Mouse (Mus musculus) limb, embryonic 15.5 days (tissue): Measurements from ENCODE around the gene Tns1. TPM values are rescaled to one million over a fixed set of nuclear protein-coding genes. Genes with fewer than 3 reads are reported as not detected.

ENCODE experiments used
- ATAC-seq: fragments of 200-750 bp; cut with Nextera tagmentation; 2 replicates; pipeline ENCODE4 v1.8.0; 2017; ENCODE audit warnings: low read depth, moderate TSS enrichment; ENCODE audit not compliant: insufficient number of reproducible peaks, low FRiP score, low TSS enrichment
- H3K27ac ChIP-seq: fragments of 300-500 bp; sonication (generic); 2 replicates; pipeline ENCODE4 v1.5.1; 2015; ENCODE audit warnings: moderate library complexity, mild to moderate bottlenecking, inconsistent platforms
- H3K27me3 ChIP-seq: fragments of 300-500 bp; sonication (generic); 2 replicates; pipeline ENCODE4 v1.6.1; 2015; ENCODE audit warnings: inconsistent platforms
- H3K36me3 ChIP-seq: fragments of 300-500 bp; sonication (generic); 2 replicates; pipeline ENCODE4 v1.6.1; 2015; ENCODE audit warnings: inconsistent platforms
- H3K4me1 ChIP-seq: fragments of 300-500 bp; sonication (generic); 2 replicates; pipeline ENCODE4 v1.6.1; 2015; ENCODE audit warnings: inconsistent platforms
- H3K4me2 ChIP-seq: fragments of 300-500 bp; sonication (generic); 2 replicates; pipeline ENCODE4 v1.6.1; 2015; ENCODE audit warnings: mild to moderate bottlenecking, inconsistent platforms
- H3K4me3 ChIP-seq: fragments of 300-500 bp; sonication (generic); 2 replicates; pipeline ENCODE4 v1.5.1; 2015; ENCODE audit warnings: mild to moderate bottlenecking, inconsistent platforms
- H3K9ac ChIP-seq: fragments of 300-500 bp; sonication (generic); 2 replicates; pipeline ENCODE4 v1.6.1; 2015; ENCODE audit warnings: inconsistent platforms
- H3K9me3 ChIP-seq: fragments of 300-500 bp; sonication (generic); 2 replicates; pipeline ENCODE4 v1.6.1; 2016; ENCODE audit warnings: inconsistent platforms
- WGBS: fragments of 180-500 bp; shearing (Covaris S2); methylation state at CpG from one replicate; pipeline ENCODE4 v1.1.7; 2015; 5-methylcytosine and 5-hydroxymethylcytosine counted together
- polyA plus RNA-seq: library from polyadenylated mRNA; unstranded; fragments of >200 nt; fragmentation: Nextera tagmentation; extraction: Ambion mirVana; gene quantifications from 2 replicates; pipeline ENCODE4 v1.2.1, GENCODE M21; 2015

The Tns1 gene
- polyA plus RNA-seq, 1 experiment from 2014 or later: 59.9 TPM

GRCm38 (mm10) chr1:73957428-73957827 lies 166.8 kb downstream of the Tns1 start:
- Histone ChIP-seq H3K4me2 (no peak overlapping the region), H3K27me3 (no peaks in the 10 kb centered on the region), H3K9me3 (no peaks in the 10 kb centered on the region), H3K27ac (peak overlapping the region; percentile 64; the same call in 1 of the 2 replicates), H3K36me3 (peaks cover 16% of the 10 kb centered on the region), H3K9ac (no peak overlapping the region), H3K4me3 (no peak overlapping the region), H3K4me1 (peaks cover 84% of the 10 kb centered on the region)
- 83% methylated on average over 4 of the region's 4 CpGs for WGBS
- ATAC-seq: no peak

DNA sequence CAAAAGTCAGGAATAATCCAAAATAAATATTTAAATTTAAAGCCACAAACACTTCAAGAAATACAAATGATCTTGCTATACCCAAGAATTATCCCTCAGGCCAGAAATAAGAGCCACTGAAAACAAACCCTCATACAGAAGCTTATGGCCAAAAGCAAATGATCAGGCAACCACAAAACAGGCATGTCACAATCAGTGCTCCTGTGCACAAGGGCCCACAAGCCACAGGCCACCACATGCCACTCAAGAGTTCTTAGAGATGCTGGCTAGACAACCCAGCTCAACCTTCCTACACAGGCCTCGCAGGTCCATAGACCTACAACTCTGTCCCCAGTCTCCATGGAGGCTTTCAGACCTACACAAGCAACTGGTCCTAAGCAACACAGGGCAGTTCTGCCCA lies 167.9 kb downstream of the Tns1 start:
- 73% methylated on average over 1 of the region's 1 CpGs for WGBS
- Histone ChIP-seq H3K27ac (peak overlapping the region; percentile 65), H3K9me3 (no peaks in the 10 kb centered on the region), H3K4me2 (no peak overlapping the region), H3K4me3 (no peak overlapping the region), H3K27me3 (no peaks in the 10 kb centered on the region), H3K9ac (no peak overlapping the region), H3K36me3 (peaks cover 27% of the 10 kb centered on the region), H3K4me1 (peaks cover 75% of the 10 kb centered on the region)
- ATAC-seq: no peak

DNA sequence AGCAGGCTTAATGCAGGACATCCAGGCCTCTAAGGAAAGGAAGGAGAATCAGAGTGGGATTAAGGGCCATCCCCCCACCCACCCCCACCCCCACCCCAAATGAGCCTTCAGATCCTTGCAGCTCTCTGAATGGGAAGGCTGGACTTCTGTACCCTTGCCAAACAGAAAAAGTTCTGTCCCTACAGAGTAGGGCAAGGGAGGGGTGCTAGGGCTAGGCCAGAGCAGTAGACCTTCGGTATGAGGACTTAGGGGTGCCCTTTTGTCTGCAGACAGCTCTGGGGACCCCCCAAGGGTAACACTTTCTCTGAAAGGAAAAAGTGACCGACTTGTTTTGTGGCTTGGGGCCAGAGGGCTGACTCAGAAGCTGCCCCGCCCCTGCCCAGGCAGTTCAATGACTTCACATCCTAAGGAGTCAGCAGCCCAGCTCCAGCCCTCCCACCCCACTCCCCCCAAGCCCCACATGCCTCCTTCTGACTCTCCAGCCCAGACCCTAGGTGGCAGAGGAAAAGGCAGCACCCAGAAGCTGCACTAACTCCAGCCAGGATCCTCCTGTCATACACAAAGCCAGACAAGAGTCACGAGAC lies 168.9 kb downstream of the Tns1 start:
- Histone ChIP-seq H3K4me3 (no peak overlapping the region), H3K4me2 (no peak overlapping the region), H3K9me3 (no peaks in the 10 kb centered on the region), H3K27ac (peak overlapping the region; percentile 81), H3K36me3 (peaks cover 31% of the 10 kb centered on the region), H3K9ac (no peak overlapping the region), H3K27me3 (no peaks in the 10 kb centered on the region), H3K4me1 (peaks cover 74% of the 10 kb centered on the region)
- WGBS: 18% methylated on average over 4 of the region's 4 CpGs
- peak; percentile 71 for ATAC-seq

- no peak overlapping the region for H3K4me2 ChIP-seq
- no peaks in the 10 kb centered on the region for H3K27me3 ChIP-seq
- WGBS: 45% methylated on average over 4 of the region's 4 CpGs
- ATAC-seq: peak; percentile 41; the same call in 1 of the 2 replicates
- H3K36me3 ChIP-seq: peaks cover 31% of the 10 kb centered on the region
- no peak overlapping the region for H3K4me3 ChIP-seq
- H3K27ac ChIP-seq: peak overlapping the region; percentile 81
- no peak overlapping the region for H3K9ac ChIP-seq
- H3K9me3 ChIP-seq: no peaks in the 10 kb centered on the region
- peaks cover 70% of the 10 kb centered on the region for H3K4me1 ChIP-seq
Observed at GRCm38 (mm10) chr1:73954614-73955013, 169.6 kb downstream of the Tns1 start.

DNA sequence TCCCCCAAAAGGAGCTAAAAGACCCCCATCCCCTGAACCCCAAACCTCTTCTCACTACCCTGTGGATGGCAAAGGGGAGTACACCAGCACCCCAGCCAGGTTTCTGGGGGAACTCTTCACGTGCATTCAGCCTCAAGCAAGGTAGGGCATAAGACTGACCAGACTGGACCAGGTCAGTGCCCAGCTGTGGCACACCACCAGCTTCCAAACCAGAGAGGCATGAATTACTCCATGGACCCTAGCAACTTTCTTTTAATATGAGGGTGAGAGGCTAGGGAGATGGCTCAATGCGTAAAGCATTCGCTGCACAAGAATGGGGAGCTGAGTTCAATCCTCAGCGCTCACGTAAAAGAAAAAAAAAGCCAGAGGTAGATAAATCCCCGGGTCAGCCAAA lies 170.2 kb downstream of the Tns1 start:
- no peaks in the 10 kb centered on the region for H3K27me3 ChIP-seq
- H3K9ac ChIP-seq: no peak overlapping the region
- H3K4me2 ChIP-seq: no peak overlapping the region
- 0 out of 2 replicates have a peak overlapping the region, but pooled peaks have one; percentile 22 for H3K27ac ChIP-seq
- 88% methylated on average over 6 of the region's 6 CpGs for WGBS
- no peak overlapping the region for H3K4me3 ChIP-seq
- no peaks in the 10 kb centered on the region for H3K9me3 ChIP-seq
- ATAC-seq: no peak
- H3K4me1 ChIP-seq: peaks cover 64% of the 10 kb centered on the region
- peaks cover 31% of the 10 kb centered on the region for H3K36me3 ChIP-seq

DNA sequence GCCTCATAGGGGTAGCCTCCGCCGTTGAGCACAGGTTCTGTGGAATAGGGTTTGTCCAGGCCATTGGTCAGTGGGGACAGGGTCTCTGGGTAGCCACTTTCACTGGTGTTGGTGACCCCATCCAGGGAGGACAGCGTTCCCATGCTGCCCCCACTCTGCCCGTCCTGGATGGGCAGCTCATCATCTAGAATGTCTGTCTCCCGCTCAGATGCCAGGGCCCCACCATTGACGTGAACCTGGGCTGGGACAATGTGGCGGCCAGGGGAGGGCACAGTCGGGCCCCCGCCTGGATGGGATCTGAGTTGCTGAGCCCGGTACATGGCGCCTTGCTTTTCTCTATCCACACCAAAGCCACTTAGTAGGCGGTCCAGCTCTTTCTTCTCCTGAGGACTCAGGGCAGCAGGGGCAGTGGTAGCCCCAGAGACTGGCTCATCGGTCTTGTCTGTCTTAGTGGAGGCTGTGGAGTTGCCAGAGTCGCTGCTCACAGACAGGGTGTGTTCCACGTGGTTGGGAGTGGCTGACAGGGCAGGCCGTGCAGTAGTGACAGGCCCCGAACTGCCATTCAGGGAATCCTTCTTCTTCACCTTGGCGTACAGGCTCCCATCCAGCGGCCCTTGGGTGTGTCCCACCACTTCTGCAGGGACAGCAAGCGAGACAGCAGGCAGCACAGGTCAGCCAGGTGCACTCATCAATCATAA lies 170.8 kb downstream of the Tns1 start:
- Histone ChIP-seq H3K4me3 (no peak overlapping the region), H3K9ac (no peak overlapping the region), H3K4me2 (no peak overlapping the region), H3K27ac (no peak overlapping the region), H3K27me3 (no peaks in the 10 kb centered on the region), H3K4me1 (peaks cover 59% of the 10 kb centered on the region), H3K36me3 (peaks cover 31% of the 10 kb centered on the region), H3K9me3 (no peaks in the 10 kb centered on the region)
- ATAC-seq: no peak
- WGBS: 87% methylated on average over 20 of the region's 20 CpGs

DNA sequence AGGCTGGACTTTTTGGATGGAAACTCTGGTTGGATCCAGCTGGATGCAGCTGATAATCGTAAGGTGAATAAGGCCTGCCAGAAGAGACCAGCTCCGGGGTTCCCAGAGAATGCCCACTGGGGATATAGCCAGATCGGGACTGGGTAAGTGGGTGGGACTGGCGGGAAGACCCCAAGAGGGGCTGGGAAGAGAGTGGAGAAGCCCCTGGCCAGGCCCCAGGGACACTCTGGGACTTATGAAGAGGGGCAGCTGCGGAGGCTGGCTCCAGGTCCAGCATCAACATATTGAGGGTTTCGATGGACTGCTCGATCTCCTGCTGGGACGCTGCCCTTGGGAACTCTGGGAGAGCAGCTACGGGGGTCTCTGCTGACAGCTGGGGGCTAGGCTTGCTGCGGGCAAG lies 171.7 kb downstream of the Tns1 start:
- peaks cover 31% of the 10 kb centered on the region for H3K36me3 ChIP-seq
- H3K9me3 ChIP-seq: no peaks in the 10 kb centered on the region
- H3K4me3 ChIP-seq: no peak overlapping the region
- WGBS: 86% methylated on average over 10 of the region's 10 CpGs
- ATAC-seq: no peak
- no peak overlapping the region for H3K4me2 ChIP-seq
- H3K4me1 ChIP-seq: peaks cover 53% of the 10 kb centered on the region
- H3K9ac ChIP-seq: no peak overlapping the region
- peak overlapping the region; percentile 17; the same call in 1 of the 2 replicates for H3K27ac ChIP-seq
- no peaks in the 10 kb centered on the region for H3K27me3 ChIP-seq

DNA sequence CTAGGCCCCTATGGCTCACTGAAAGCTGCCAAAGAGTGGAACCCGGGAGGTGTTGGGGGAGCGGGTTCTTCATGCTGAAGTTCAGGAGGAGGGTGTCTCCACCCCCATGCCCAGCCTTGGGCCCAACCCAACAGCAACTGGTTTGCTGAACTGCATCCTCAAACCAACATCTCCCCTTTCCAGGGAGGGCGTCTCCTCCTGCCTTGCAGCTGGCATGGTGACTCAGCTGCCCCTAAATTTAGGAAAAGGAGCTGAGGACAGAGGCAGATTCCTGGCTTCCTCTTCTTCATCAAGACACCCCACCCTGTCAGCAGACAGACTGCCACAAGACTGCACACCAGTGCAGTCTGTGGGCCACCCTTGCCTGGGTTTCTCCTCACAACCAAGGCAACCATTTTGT lies 173.1 kb downstream of the Tns1 start:
- peaks cover 44% of the 10 kb centered on the region for H3K4me1 ChIP-seq
- no peaks in the 10 kb centered on the region for H3K9me3 ChIP-seq
- no peak overlapping the region for H3K9ac ChIP-seq
- ATAC-seq: no peak
- 91% methylated on average over 3 of the region's 3 CpGs for WGBS
- H3K4me2 ChIP-seq: no peak overlapping the region
- H3K27ac ChIP-seq: peak overlapping the region; percentile 11
- no peak overlapping the region for H3K4me3 ChIP-seq
- H3K36me3 ChIP-seq: peaks cover 31% of the 10 kb centered on the region
- H3K27me3 ChIP-seq: no peaks in the 10 kb centered on the region

GRCm38 (mm10) chr1:73948757-73949156 lies 175.5 kb downstream of the Tns1 start:
- Histone ChIP-seq H3K4me3 (no peak overlapping the region), H3K4me1 (peaks cover 39% of the 10 kb centered on the region), H3K36me3 (peaks cover 27% of the 10 kb centered on the region), H3K27ac (no peak overlapping the region), H3K9ac (no peak overlapping the region), H3K9me3 (no peaks in the 10 kb centered on the region), H3K4me2 (no peak overlapping the region), H3K27me3 (no peaks in the 10 kb centered on the region)
- no peak for ATAC-seq
- 32% methylated on average over 5 of the region's 5 CpGs for WGBS

GRCm38 (mm10) chr1:73947525-73948304 lies 176.5 kb downstream of the Tns1 start:
- Histone ChIP-seq H3K27ac (no peak overlapping the region; the same call in 1 of the 2 replicates), H3K9ac (no peak overlapping the region), H3K4me1 (peaks cover 40% of the 10 kb centered on the region), H3K36me3 (peaks cover 21% of the 10 kb centered on the region), H3K27me3 (no peaks in the 10 kb centered on the region), H3K9me3 (no peaks in the 10 kb centered on the region), H3K4me3 (no peak overlapping the region), H3K4me2 (no peak overlapping the region)
- no peak for ATAC-seq
- WGBS: 68% methylated on average over 15 of the region's 15 CpGs

GRCm38 (mm10) chr1:73946701-73947100 lies 177.5 kb downstream of the Tns1 start:
- Histone ChIP-seq H3K4me3 (no peak overlapping the region), H3K36me3 (peaks cover 11% of the 10 kb centered on the region), H3K9me3 (no peaks in the 10 kb centered on the region), H3K4me1 (peaks cover 50% of the 10 kb centered on the region), H3K9ac (no peak overlapping the region), H3K27me3 (no peaks in the 10 kb centered on the region), H3K27ac (no peak overlapping the region), H3K4me2 (no peak overlapping the region)
- no peak for ATAC-seq
- WGBS: 81% methylated on average over 7 of the region's 7 CpGs

GRCm38 (mm10) chr1:73944393-73944792 lies 179.9 kb downstream of the Tns1 start:
- Histone ChIP-seq H3K27ac (peak overlapping the region; percentile 86), H3K4me3 (no peak overlapping the region), H3K9ac (no peak overlapping the region), H3K9me3 (no peaks in the 10 kb centered on the region), H3K36me3 (peaks cover 17% of the 10 kb centered on the region; the same call in 1 of the 2 replicates), H3K4me1 (peaks cover 47% of the 10 kb centered on the region), H3K4me2 (no peak overlapping the region), H3K27me3 (no peaks in the 10 kb centered on the region)
- 62% methylated on average over 3 of the region's 3 CpGs for WGBS
- no peak for ATAC-seq
